Mouse (Mus musculus): ENCODE measurements around the gene Btbd11. TPM values are rescaled to one million over a fixed set of nuclear protein-coding genes. Genes with fewer than 3 reads are reported as not detected.

Gene Btbd11
- polyA plus RNA-seq, 1 experiment = 38.7 TPM

- Histone ChIP-seq H3K27ac (ENCODE audit: insufficient read depth, low read length) (no peak overlapping the region), H3K27me3 (ENCODE audit: control insufficient read depth, insufficient read depth, low read length) (no peaks in the 10 kb centered on the region), H3K4me3 (replicated peaks; ENCODE audit: insufficient read depth, low read depth, low read length) (no peak overlapping the region), H3K4me1 (ENCODE audit: control insufficient read depth, insufficient read depth, low read length) (no peaks in the 10 kb centered on the region)
- DNase-seq = no peak
- 88% methylated on average over 10 of the region's 10 CpGs for WGBS
- no peak for TF ChIP-seq CTCF (IDR thresholded peaks at IDR 0.05; ENCODE audit: borderline replicate concordance, insufficient read depth, low read depth, low read length)
- TF ChIP-seq POLR2A (IDR thresholded peaks at IDR 0.05; ENCODE audit: borderline replicate concordance, insufficient read depth, low read length) = no peak
These were observed 19.7 kb upstream of the Btbd11 start for GRCm38 (mm10) chr10:85366876-85367275.

GRCm38 (mm10) chr10:85371309-85371708, 15.3 kb upstream of the Btbd11 start:
- no peak for DNase-seq
- Histone ChIP-seq H3K4me1 (ENCODE audit: control insufficient read depth, insufficient read depth, low read length) (no peaks in the 10 kb centered on the region), H3K27me3 (ENCODE audit: control insufficient read depth, insufficient read depth, low read length) (no peaks in the 10 kb centered on the region; the same call in 1 of the 2 replicates), H3K27ac (ENCODE audit: insufficient read depth, low read length) (no peak overlapping the region), H3K4me3 (replicated peaks; ENCODE audit: insufficient read depth, low read depth, low read length) (no peak overlapping the region)
- TF ChIP-seq POLR2A (IDR thresholded peaks at IDR 0.05; ENCODE audit: borderline replicate concordance, insufficient read depth, low read length) (no peak), CTCF (IDR thresholded peaks at IDR 0.05; ENCODE audit: borderline replicate concordance, insufficient read depth, low read depth, low read length) (no peak)
- WGBS = 42% methylated on average over 2 of the region's 2 CpGs

- Histone ChIP-seq H3K4me3 (replicated peaks; ENCODE audit: insufficient read depth, low read depth, low read length) (no peak overlapping the region), H3K27me3 (ENCODE audit: control insufficient read depth, insufficient read depth, low read length) (no peaks in the 10 kb centered on the region; the same call in 1 of the 2 replicates), H3K27ac (ENCODE audit: insufficient read depth, low read length) (no peak overlapping the region), H3K4me1 (ENCODE audit: control insufficient read depth, insufficient read depth, low read length) (no peaks in the 10 kb centered on the region)
- WGBS = 94% methylated on average over 4 of the region's 4 CpGs
- no peak for DNase-seq
- TF ChIP-seq POLR2A (IDR thresholded peaks at IDR 0.05; ENCODE audit: borderline replicate concordance, insufficient read depth, low read length) (no peak), CTCF (IDR thresholded peaks at IDR 0.05; ENCODE audit: borderline replicate concordance, insufficient read depth, low read depth, low read length) (no peak)
These were observed 14.5 kb upstream of the Btbd11 start for GRCm38 (mm10) chr10:85372108-85372507.

- H3K27ac ChIP-seq (ENCODE audit: insufficient read depth, low read length) = no peak overlapping the region
- H3K27me3 ChIP-seq (ENCODE audit: control insufficient read depth, insufficient read depth, low read length) = no peaks in the 10 kb centered on the region
- TF ChIP-seq POLR2A (IDR thresholded peaks at IDR 0.05; ENCODE audit: borderline replicate concordance, insufficient read depth, low read length) (no peak), CTCF (IDR thresholded peaks at IDR 0.05; ENCODE audit: borderline replicate concordance, insufficient read depth, low read depth, low read length) (no peak)
- WGBS = 44% methylated on average over 8 of the region's 8 CpGs
- no peak for DNase-seq
- H3K4me1 ChIP-seq (ENCODE audit: control insufficient read depth, insufficient read depth, low read length) = no peaks in the 10 kb centered on the region
- H3K4me3 ChIP-seq (replicated peaks; ENCODE audit: insufficient read depth, low read depth, low read length) = no peak overlapping the region
These were observed 7.6 kb upstream of the Btbd11 start for GRCm38 (mm10) chr10:85378972-85379371.

GRCm38 (mm10) chr10:85382981-85383380, 3.6 kb upstream of the Btbd11 start:
- Histone ChIP-seq H3K4me3 (replicated peaks; ENCODE audit: insufficient read depth, low read depth, low read length) (no peak overlapping the region), H3K27me3 (ENCODE audit: control insufficient read depth, insufficient read depth, low read length) (no peaks in the 10 kb centered on the region), H3K27ac (ENCODE audit: insufficient read depth, low read length) (no peak overlapping the region), H3K4me1 (ENCODE audit: control insufficient read depth, insufficient read depth, low read length) (peaks cover 3% of the 10 kb centered on the region; the same call in 1 of the 2 replicates)
- WGBS = 94% methylated on average over 7 of the region's 7 CpGs
- no peak for DNase-seq
- TF ChIP-seq POLR2A (IDR thresholded peaks at IDR 0.05; ENCODE audit: borderline replicate concordance, insufficient read depth, low read length) = no peak
- no peak for TF ChIP-seq CTCF (IDR thresholded peaks at IDR 0.05; ENCODE audit: borderline replicate concordance, insufficient read depth, low read depth, low read length)

- Histone ChIP-seq H3K27ac (ENCODE audit: insufficient read depth, low read length) (0 out of 2 replicates have a peak overlapping the region, but pooled peaks have one; percentile 3), H3K4me1 (ENCODE audit: control insufficient read depth, insufficient read depth, low read length) (peaks cover 6% of the 10 kb centered on the region), H3K4me3 (replicated peaks; ENCODE audit: insufficient read depth, low read depth, low read length) (peak overlapping the region; percentile 70), H3K27me3 (ENCODE audit: control insufficient read depth, insufficient read depth, low read length) (no peaks in the 10 kb centered on the region)
- peak; percentile 42 to 64 for DNase-seq
- TF ChIP-seq CTCF (IDR thresholded peaks at IDR 0.05; ENCODE audit: borderline replicate concordance, insufficient read depth, low read depth, low read length) = no peak
- no peak for TF ChIP-seq POLR2A (IDR thresholded peaks at IDR 0.05; ENCODE audit: borderline replicate concordance, insufficient read depth, low read length)
- WGBS = under 1% methylated on average over 78 of the region's 78 CpGs
These were observed 831 bp downstream of the Btbd11 start for GRCm38 (mm10) chr10:85387219-85388070.

- WGBS = under 1% methylated on average over 50 of the region's 50 CpGs
- peaks cover 6% of the 10 kb centered on the region for H3K4me1 ChIP-seq (ENCODE audit: control insufficient read depth, insufficient read depth, low read length)
- TF ChIP-seq CTCF (IDR thresholded peaks at IDR 0.05; ENCODE audit: borderline replicate concordance, insufficient read depth, low read depth, low read length) = no peak
- TF ChIP-seq POLR2A (IDR thresholded peaks at IDR 0.05; ENCODE audit: borderline replicate concordance, insufficient read depth, low read length) = no peak
- no peaks in the 10 kb centered on the region for H3K27me3 ChIP-seq (ENCODE audit: control insufficient read depth, insufficient read depth, low read length)
- H3K27ac ChIP-seq (ENCODE audit: insufficient read depth, low read length) = no peak overlapping the region
- peak overlapping the region; percentile 70 for H3K4me3 ChIP-seq (replicated peaks; ENCODE audit: insufficient read depth, low read depth, low read length)
- DNase-seq = peak; percentile 9 to 29
These were observed 1.6 kb downstream of the Btbd11 start for GRCm38 (mm10) chr10:85388071-85388750.

Data from cerebellum, adult 2 months (tissue).